Mouse (Mus musculus) embryonic stem cell, embryonic (primary cell): ENCODE measurements at regions not wholly inside any gene's neighbourhood (a gene's known extent, or its start where the extent isn't known, plus 50 kb on each side); places are given as distances from the start of the nearest gene placed in this dataset.

Source experiments
- CTCF ChIA-PET, 4 experiments: fragments of 300-600 bp in 2 of 4; fragments of 350-600 bp in 2 of 4; sonication (Branson Sonifier 250); formaldehyde crosslinking; loops; one replicate each; lab custom pipeline; 2022; ENCODE audit warnings: inconsistent platforms in 2 of 4; lab: Charles Lee
- POLR2A ChIA-PET, 4 experiments: fragments of 300-600 bp in 2 of 4; fragments of 350-600 bp in 2 of 4; sonication (Branson Sonifier 250); formaldehyde crosslinking; loops; one replicate each; lab custom pipeline; 2022; ENCODE audit warnings: antibody characterized with exemption in 4 of 4, inconsistent platforms in 1 of 4; lab: Charles Lee

GRCm38 (mm10) chr13:85570886-85571527 lies 282.1 kb upstream of the Rasa1 start:
- ChIA-PET CTCF (no interaction called here), POLR2A (no interaction called here)

GRCm38 (mm10) chr13:85557821-85558220 lies 268.9 kb upstream of the Rasa1 start:
- ChIA-PET POLR2A (no interaction called here), CTCF (no interaction called here)

- ChIA-PET CTCF (no interaction called here), POLR2A (no interaction called here)
Measured at GRCm38 (mm10) chr13:85556101-85556853, 267.3 kb upstream of the Rasa1 start.

DNA sequence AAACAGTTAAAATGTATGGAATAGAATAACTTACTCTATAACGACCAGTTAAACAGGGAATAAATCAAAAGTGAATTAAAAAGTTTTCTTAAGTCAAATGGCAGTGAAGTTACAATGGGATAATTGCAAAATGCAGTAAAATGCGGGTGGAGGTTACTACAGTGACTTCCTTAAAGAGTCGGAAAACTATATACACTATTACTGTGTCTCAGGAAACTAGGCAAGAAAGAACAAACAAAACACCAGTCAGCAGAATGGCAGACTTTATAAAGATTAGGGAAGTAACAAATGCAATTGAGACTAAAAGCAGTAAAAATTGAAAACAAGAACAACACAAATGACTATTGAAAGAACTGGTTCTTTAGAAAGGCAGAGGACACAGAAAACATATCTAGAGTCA lies 264.1 kb upstream of the Rasa1 start:
- ChIA-PET POLR2A (no interaction called here), CTCF (no interaction called here)

DNA sequence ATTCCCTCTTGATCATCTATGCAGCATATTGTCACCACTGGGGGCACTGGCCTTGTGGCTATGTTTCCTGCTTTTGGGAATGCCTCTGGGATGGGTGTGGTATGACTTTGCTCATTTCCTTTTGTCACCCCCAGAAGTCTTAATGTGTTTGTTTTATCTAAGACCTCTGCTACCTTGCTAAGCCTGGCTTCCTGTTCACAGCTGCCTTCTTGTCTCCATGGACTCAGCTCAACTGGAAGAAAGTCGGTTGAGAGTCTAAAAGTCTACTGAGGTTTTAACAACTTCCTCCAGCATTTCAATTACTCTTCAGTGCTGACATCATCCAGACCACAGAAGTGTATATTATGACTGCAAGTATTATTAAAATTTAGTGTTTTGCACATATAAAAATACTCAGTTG lies 220.7 kb upstream of the Rasa1 start:
- POLR2A ChIA-PET, result no interaction called here
- CTCF ChIA-PET, result no interaction called here

GRCm38 (mm10) chr13:85508552-85508951 lies 219.6 kb upstream of the Rasa1 start:
- ChIA-PET CTCF (no interaction called here), POLR2A (no interaction called here)

- CTCF ChIA-PET, result no interaction called here
- POLR2A ChIA-PET, result no interaction called here
Measured at GRCm38 (mm10) chr13:85507374-85508101, 218.6 kb upstream of the Rasa1 start.

DNA sequence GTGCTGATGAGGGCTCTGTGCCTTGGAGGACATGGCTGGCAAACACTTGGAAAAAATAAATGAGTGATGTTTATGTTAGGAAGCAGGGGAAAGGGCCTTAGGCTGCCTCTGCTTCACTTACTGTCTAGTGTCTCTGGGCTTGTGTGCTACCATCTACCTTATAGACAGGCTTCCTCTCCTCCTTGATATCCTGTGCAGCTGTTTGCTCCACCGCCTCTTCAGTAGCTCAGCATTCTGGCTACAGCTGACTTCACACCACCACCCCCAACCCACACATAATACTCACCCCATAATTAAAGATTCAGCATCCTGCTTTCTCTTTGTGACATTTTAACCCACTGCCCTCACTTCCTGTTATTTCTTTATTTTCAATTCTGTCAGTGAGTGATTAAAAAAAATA lies 217.9 kb upstream of the Rasa1 start:
- ChIA-PET POLR2A (no interaction called here), CTCF (no interaction called here)

DNA sequence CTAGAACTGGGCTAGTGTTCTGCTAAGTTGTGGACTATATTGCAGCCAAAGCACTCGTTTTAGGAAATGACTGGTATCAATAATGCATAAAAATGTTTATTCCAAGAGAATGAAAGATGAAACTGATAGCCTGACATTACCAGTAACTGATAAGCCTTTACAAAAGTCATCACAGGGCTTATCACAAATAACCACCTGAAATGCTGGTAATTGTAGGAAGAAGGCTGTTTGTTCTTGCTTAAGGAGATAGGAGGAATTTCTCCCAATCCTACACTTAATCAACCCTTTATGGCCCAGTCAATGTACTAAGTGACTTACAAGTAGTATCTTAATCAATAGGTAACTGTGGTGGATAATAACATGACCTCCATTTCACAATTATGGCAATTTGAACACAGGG lies 217.1 kb upstream of the Rasa1 start:
- CTCF ChIA-PET, result no interaction called here
- POLR2A ChIA-PET, result no interaction called here

GRCm38 (mm10) chr13:85505046-85505445 lies 216.1 kb upstream of the Rasa1 start:
- ChIA-PET CTCF (no interaction called here), POLR2A (no interaction called here)

- CTCF ChIA-PET, result no interaction called here
- POLR2A ChIA-PET, result interaction anchor here in 1 of 4 experiments (0.6 kb wide), 1 partner anchor 31 kb away, joined by 3 read pairs; no protein-coding TSS in a partner anchor
Measured at GRCm38 (mm10) chr13:85504001-85504400, 215.1 kb upstream of the Rasa1 start.

DNA sequence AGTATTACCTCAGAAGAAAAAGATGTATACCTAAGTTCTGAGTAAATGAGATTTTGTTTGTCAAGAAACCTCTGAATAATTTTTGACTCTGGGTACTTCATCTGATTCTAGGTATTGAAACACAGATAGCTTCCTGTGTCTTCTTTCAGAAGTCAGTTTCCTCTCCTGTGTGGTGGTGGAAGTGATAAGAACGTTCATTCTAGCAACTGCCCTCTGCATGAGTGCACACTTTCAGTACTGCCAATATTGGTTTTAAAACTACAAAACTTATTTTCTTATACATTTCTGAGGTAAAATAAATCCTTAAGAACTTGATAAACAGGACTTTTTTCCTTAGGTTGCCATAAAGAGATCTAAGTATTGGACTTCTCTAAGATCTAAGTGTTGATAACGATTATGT lies 209.8 kb upstream of the Rasa1 start:
- CTCF ChIA-PET, result no interaction called here
- POLR2A ChIA-PET, result no interaction called here

GRCm38 (mm10) chr13:85484790-85485189 lies 195.9 kb upstream of the Rasa1 start:
- POLR2A ChIA-PET, result no interaction called here
- CTCF ChIA-PET, result no interaction called here

DNA sequence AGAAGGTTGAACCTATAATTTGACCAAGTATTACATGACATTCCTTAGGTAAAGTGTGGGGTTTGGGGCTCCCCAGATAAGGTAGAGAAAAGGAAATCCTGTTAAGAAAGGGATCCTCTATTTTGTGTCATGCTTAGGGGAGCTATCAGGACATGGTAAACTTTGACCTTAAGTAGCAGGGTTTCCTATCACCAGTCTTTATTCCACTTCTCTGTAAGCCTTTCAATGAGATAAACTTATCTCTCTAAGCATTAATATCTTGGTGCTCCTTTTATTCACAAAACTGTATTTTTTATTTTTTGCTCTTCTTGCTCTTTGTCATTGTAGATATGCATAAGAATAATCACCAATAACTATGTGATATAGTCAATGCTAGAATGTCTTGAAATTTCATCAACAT lies 194.4 kb upstream of the Rasa1 start:
- ChIA-PET CTCF (no interaction called here), POLR2A (no interaction called here)

DNA sequence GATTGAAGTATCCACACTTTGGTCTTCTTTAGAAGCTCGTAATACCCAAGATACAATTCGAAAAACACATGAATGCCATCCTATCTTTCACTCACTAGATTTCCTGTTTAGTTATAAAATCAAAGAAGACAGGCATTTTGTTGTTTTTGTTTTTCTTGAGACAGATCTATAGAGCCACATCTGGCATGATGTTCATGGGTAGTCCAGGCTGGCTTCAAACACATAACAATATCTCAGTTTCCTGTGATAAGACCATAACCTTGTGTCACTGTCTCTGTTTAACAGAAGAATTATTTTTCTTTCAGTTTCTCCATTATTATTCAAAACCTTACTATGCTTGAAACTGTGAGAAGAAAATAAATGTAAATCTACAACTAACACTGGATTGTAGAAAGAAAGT lies 190.5 kb upstream of the Rasa1 start:
- ChIA-PET POLR2A (no interaction called here), CTCF (no interaction called here)

- ChIA-PET POLR2A (no interaction called here), CTCF (no interaction called here)
Measured at GRCm38 (mm10) chr13:85476274-85476846, 187.4 kb upstream of the Rasa1 start.

DNA sequence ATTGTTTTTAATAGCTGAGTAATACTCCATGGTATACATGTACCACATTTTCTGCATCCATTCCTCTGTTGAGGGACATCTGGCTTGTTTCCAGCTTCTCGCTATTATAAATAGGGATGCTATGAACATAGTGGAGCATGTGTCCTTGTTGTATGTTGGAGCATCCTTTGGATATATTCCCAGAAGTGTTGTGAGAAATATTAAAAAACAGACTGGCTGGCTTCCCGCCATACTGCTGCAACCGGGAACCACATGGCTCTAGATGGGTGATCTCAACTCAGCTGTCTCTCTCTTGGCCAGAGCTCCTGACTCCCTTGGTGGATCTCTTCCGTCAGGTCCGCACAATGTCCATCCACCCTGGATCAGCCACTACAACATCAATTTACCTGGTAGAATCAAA lies 182.4 kb upstream of the Rasa1 start:
- ChIA-PET POLR2A (interaction anchor here in 1 of 4 experiments (0.7 kb wide), 1 partner anchor 10 kb away, joined by 3 read pairs; no protein-coding TSS in a partner anchor), CTCF (no interaction called here)

DNA sequence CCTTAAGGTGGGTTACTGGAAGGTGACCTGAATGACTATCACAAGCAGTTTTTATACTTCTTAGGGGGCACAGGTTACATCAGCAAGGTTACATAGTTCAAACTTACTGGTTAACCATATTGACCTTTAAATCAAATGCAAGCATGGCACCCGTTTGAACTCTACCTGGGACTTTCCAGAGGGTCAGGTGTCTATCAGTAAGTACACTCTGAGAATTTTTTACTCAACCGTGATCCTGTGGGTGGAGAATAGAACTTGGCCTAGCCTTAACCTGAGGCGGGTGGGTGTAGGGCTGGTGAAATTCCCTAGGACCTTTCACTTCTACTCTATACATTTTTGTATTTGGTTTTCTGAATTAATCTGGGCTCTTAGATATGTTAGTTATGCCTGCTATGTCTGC lies 170.5 kb upstream of the Rasa1 start:
- POLR2A ChIA-PET, result no interaction called here
- CTCF ChIA-PET, result no interaction called here

- POLR2A ChIA-PET, result interaction anchor here in 1 of 4 experiments (1.0 kb wide), 1 partner anchor 15 kb away, joined by 3 read pairs; no protein-coding TSS in a partner anchor
- CTCF ChIA-PET, result no interaction called here
Measured at GRCm38 (mm10) chr13:85458611-85459010, 169.7 kb upstream of the Rasa1 start.

DNA sequence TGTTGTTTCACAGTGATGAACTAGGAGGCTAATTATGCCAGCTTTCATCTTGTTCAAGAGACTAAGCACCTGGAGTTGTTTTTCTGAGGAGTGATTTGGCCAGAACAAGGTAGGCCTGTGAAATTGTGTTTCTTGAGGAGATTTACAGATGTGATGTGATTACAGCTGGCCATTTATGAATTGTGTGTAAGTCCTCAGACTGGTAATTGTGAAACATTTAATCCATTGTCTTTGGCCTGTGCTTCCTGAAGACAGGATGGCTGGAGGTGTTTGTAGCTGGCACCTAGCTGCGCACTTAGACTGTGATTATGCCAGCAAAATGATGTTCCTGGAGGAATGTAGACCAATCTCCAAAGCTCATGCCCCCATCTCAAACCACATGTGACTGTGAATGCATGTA lies 150.7 kb upstream of the Rasa1 start:
- POLR2A ChIA-PET, result interaction anchor here in 1 of 4 experiments (0.6 kb wide), 1 partner anchor 416 kb away, joined by 4 read pairs; no protein-coding TSS in a partner anchor
- CTCF ChIA-PET, result no interaction called here
